Mouse (Mus musculus) thymus, postnatal 36 days (tissue): ENCODE data around the gene Hmgb1.
"Not testable (repeated sequence)": the region's sequence is repeated elsewhere in the genome, so short reads cannot be mapped to it uniquely, and the experiment has no call there.

Experiments used
- DNase-seq, 2 experiments: peaks; one replicate each; pipeline ENCODE4 v3.0.0; 2022; ENCODE audit warnings: mixed read lengths in 2 of 2

Hmgb1 gene

DNA sequence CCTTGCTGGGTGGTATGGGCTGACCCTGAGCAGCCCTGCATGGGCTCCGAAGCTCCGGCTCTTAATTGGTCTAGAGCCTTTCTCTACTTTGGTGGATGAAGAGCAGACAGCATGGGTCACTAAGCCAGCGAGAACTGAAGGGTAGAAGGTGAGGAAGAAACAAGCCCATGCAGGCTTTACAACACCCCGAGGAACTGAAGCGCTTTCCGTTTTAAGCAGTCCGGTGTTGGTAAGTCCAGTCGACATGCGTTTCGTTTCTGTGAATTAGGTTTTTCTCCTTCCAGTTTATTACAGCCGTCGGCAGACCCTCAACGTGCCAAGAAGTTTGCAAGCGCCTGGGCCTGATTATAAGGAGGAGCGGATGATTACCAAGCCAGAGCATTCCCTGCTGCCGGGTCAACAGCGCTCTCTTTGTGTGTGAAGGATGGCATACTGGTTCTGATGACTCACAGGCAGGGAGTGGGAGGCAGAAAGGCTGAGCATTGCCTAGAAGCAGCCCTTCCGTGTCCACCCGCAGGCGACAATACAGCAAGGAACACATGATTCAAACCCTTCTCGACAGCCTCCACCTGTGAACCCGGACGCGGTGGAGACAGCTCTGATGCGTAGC is 40.4 kb downstream of the Hmgb1 start:
- DNase-seq = no peak

GRCm38 (mm10) chr5:149141155-149141554 is 43.1 kb downstream of the Hmgb1 start:
- DNase-seq = not testable (repeated sequence)

DNA sequence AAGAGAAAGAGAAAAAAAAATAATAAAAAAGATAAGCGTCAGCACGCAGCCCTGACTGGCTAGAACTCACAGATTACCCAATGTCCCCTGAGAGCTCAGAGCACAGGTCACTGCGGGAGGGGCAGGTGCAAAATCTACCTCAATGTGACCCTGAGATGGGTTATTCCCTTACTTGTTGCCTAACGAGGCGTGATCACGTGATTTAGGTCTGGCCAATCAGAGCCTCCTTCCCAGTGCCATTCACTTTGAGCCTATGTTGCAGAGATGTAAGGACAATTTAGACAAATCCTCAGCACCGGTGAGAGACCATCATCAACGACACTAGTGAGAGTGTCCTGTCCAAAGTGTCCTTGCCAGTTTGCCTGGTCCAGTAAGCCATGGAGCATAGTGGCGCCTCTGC is 44.0 kb downstream of the Hmgb1 start:
- DNase-seq = no peak

- not testable (repeated sequence) for DNase-seq
These were observed 46.2 kb downstream of the Hmgb1 start for GRCm38 (mm10) chr5:149138087-149138486.

DNA sequence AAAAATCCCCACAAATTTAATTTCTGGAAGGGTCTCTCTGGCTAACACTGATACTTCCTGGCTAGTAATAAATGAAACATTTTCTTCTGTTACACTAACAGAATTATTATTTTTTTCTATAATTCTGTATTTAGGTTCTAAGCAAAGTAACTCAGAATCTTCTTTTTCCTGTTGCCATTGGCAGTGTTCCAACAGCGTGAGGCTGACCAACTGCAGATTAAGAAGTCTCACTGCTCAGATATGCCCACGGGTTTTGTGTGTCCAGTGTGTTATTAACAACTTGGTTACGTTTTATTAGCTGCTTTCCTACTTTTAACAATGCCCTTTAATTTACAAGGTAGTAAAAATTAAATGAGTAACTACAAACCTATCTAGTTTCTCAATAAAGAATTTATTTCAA is 46.8 kb downstream of the Hmgb1 start:
- DNase-seq = no peak

DNA sequence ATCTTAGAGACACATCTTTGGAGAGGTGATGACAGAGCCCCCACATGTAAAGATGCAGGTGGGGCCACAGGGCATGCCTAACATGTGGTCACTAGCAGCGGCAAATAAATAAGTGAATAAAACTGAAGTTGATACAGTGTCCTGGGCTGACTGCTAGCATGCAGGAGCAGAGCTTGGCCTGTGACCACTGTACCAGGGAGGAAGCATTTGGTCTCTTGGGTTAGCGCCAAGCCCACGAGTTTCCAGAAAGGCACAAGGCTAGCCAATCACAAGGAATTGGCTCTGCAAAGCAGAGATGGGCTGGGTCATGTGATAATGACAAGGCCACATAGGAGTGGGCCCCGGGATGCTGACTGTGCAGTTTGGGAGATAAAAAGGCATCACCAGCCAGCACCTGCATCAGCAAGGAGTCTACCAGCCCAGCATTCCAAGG is 47.3 kb downstream of the Hmgb1 start:
- DNase-seq = peak; percentile 63 to 70

DNA sequence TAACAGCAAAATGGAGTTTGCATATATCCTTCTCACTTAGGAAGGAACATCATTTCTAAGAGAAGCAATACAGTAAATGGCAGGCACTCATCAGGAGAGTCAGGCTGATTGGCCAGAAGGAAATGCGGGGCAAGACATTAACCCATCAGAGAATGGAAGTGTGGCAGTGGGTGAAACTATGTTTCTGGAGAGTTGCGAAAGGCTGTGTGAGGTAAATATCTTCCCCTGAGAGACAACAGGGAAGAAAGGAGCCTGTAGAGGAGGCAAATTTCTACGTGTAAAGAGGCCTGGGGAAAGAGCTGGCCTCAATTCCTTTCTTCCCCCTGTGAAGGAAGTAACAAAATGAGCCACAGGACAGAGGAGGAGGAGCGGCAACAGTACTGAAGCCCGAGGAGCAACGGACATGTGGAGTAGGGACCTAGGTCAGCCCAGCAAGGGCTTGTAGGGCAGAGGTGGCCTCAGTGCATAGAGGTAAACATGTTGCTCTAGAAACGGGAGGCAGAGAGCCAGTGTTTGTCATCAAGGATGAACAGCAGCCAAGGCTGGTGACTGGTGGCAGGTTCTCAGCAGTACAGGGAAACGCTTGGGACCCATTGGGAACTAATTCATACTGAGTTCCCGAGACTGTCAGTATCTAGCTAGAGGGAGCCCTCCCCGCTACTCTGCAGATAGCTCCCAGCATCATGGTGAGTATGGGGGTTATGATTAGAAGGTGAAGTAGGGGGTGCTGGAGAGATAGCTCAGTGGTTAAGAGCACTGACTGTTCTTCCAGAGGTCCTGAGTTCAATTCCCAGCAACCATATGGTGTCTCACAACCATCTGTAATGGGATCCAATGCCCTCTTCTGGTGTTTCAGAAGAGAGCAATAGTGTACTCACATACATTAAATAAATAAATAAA is 48.6 kb downstream of the Hmgb1 start:
- peak; percentile 30 to 36 for DNase-seq

- DNase-seq = peak; percentile 63 to 79
These were observed 49.4 kb downstream of the Hmgb1 start for GRCm38 (mm10) chr5:149134751-149135454.

DNA sequence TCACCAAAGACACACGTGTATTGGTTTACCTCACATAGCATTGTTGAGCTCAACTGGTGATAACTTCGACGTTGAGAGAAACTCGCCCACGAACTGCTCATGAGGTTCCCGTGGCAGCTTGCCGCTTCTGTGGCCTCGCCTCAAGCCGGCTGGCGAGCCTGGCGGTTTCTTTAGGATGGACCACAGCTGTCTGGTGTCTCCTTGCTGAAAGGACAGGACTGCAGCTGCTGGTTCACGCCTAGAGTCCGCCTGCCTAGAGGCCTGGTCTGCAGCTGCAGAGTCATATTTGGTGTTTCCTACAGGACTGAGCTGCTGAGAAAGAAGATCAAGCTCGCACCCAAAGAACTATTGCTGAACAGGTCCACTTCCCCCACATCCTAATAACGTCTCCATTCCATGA is 55.8 kb downstream of the Hmgb1 start:
- peak in 1 of 2 experiments; percentile 45 for DNase-seq

GRCm38 (mm10) chr5:149123795-149124194 is 60.5 kb downstream of the Hmgb1 start:
- peak in 1 of 2 experiments; percentile 54 for DNase-seq

GRCm38 (mm10) chr5:149119341-149119881 is 64.9 kb downstream of the Hmgb1 start:
- peak in 1 of 2 experiments; percentile 54 for DNase-seq

GRCm38 (mm10) chr5:149117815-149118547 is 66.3 kb downstream of the Hmgb1 start:
- peak in 1 of 2 experiments; percentile 42 for DNase-seq

DNA sequence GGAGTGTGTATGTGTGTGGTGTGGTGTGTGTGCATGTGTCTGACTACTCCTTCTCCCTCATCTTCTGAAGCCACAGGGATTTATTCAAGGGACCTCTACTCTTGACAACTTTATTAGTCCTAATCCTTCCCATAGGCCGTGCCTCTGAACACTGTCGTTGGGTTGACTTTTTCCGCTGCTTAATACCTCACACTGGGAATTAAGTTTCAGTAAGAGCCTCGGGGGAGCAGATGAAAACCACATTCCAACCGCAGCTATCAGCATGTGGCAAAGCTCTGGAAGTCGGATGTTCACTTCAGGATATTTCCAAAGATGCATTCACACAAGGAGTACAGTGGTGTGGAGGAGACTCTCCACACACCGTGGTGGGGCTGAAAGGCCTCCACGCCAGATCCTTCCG is 69.7 kb downstream of the Hmgb1 start:
- DNase-seq = no peak

GRCm38 (mm10) chr5:149114034-149114433 is 70.3 kb downstream of the Hmgb1 start:
- DNase-seq = no peak

DNA sequence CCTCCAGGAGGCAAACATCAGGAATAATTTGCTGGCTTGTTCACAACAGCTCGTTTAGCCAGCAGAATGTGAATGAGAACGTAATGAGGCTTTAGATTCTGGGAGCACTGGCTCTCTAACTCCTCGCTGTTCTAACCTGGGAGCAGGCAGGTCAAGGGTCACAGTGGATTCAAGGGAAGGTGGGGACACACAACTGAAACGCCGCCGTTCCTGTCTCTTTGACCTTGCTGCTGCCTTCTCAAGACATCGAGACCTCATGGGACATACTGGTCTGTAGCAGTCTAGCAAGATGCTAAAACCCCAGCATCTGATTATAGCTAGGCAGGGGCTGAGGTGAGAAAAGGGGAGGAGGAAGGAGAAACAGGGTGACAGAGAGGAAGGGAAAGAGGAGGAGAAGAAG is 70.8 kb downstream of the Hmgb1 start:
- no peak for DNase-seq

DNA sequence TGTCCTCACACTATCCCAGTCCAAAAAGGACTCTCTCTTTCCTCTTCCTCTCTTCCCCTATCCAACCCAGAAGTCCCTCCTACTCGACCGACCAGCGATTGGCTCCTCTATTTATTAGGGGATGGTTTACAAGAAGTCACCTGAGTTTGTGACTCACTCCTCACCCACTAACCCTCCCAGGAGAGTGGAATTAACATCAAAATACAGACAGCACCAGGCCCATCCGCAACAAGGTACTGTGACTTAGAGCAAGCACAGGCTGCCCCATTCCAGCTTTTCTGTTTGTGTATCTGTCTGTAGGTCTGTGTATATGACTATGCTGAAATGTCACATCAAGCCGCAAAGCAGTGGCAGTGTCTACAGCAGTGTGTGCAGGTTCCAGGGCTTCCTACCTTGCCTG is 71.7 kb downstream of the Hmgb1 start:
- no peak for DNase-seq

- DNase-seq = no peak
These were observed 75.1 kb downstream of the Hmgb1 start for GRCm38 (mm10) chr5:149109220-149109619.

GRCm38 (mm10) chr5:149108178-149108577 is 76.1 kb downstream of the Hmgb1 start:
- DNase-seq = no peak

DNA sequence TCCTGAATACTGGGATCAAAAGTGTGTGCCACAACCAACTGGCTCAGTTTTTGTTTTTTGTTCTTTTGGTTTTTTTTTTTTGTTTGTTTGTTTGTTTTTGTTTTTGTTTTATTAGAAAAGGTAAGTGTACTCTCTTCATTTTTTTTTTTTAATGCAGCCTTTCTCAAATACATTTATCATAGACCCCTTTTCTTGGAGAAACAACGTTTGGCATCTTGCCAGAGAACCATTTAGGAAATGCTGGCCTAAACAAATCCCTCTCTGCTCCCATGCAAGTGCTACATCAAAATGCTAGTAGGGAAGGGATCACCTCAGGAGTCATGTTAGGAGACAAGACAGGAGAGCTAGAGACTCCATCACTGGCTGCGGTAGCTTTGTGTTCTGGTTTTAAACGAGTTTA is 76.7 kb downstream of the Hmgb1 start:
- no peak for DNase-seq

GRCm38 (mm10) chr5:149104096-149104725 is 80.1 kb downstream of the Hmgb1 start:
- no peak for DNase-seq

DNA sequence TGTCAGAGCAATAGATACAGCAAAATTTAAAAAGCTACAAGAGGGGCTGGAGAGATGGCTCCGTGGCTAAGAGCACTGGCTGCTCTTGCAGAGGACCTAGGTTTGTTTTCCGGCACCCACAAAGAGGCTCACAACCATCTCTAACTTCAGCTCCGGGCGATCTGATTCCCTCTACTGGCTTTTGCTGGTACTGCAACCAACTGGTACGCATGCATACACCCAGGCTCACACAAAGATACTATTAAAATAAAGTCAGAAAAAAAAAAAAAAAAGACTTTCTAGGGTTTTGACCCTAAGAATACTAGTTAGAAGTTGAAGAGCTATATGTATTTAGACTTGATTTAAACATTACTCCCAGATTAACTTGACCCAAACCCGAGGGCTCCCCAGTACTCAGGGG is 82.4 kb downstream of the Hmgb1 start:
- no peak for DNase-seq

DNA sequence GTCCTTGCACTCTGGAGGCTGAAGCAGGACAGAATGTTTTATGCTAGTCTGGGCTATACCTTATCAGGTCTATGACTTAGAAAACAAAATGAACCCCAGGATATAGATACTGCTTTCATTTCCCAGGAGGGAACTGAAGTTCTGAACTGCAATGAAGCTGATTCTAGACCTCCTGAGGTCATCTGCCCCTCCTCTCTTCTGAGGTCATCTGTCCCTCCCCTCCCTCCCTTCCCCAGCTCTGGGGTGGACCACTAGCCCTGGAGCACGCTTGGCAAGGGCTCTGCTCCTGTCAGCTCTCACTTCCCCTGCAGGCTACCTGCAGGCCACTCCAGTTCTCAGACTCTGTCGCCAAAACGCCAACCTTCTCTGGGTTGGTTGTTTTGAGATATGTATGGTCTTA is 84.2 kb downstream of the Hmgb1 start:
- no peak for DNase-seq
